Mouse (Mus musculus) 3134 (cell line): ENCODE results near the gene Vipas39.
"Not testable (repeated sequence)": the region's sequence is repeated elsewhere in the genome, so short reads cannot be mapped to it uniquely, and the experiment has no call there.

Experiments
- DNase-seq: peaks from one replicate; pipeline ENCODE4 v3.0.0-alpha.2; 2011; ENCODE audit warnings: low spot score; ENCODE audit not compliant: insufficient read length; ENCODE audit errors: extremely low read depth

The Vipas39 gene

DNA sequence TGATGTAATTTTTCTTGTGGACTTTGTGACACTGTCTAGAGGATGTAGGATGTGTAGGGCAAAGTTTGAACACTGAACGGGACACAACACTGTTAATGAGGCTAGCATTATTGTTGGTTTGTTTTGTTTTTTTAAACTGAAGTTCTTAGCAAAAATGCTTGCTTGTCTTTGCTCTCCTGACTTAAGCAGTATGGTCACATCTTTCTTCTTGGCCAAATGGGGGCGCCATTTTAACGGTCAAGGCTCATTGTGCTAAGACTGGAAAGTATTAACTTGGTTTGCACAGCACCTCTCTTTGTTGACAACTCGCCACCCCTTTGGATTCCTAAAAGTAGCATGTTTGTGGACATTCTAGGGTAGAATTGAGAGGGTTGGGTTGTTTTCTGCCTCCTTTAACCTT lies 1.6 kb upstream of the Vipas39 start:
- no peak for DNase-seq

- peak; percentile 87 for DNase-seq
These were observed 959 bp upstream of the Vipas39 start for GRCm38 (mm10) chr12:87266827-87267603.

DNA sequence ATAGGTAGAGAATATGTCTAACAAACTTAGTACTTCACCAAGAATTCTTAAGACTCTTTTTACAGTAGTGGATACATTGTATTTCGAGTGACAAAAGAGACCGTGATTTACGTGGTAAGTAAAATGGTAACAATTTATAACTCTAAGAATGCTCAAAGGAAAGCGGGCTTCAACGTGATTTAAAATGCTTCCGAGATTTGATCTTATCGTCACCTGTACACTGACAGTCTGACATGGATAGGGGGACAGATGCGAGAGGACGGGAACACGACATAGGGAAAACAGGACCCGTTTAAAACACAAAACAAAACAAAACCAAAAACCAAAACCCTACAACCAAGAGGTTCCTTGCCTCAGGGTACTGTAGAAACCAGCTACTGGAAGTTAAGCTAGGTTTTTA lies 612 bp downstream of the Vipas39 start:
- no peak for DNase-seq

GRCm38 (mm10) chr12:87260562-87260961 lies 5.5 kb downstream of the Vipas39 start:
- DNase-seq = no peak

- no peak for DNase-seq
These were observed 9.4 kb downstream of the Vipas39 start for GRCm38 (mm10) chr12:87256629-87257028.

GRCm38 (mm10) chr12:87253878-87254277 lies 12.2 kb downstream of the Vipas39 start:
- DNase-seq = no peak

GRCm38 (mm10) chr12:87250161-87250560 lies 15.9 kb downstream of the Vipas39 start:
- no peak for DNase-seq

GRCm38 (mm10) chr12:87238632-87239031 lies 27.4 kb downstream of the Vipas39 start, which contains the start of gene Noxred1:
Noxred1 (minus strand) TSS chr12:87238732.
- no peak for DNase-seq

GRCm38 (mm10) chr12:87236882-87237483 lies 29.1 kb downstream of the Vipas39 start:
- DNase-seq = no peak

DNA sequence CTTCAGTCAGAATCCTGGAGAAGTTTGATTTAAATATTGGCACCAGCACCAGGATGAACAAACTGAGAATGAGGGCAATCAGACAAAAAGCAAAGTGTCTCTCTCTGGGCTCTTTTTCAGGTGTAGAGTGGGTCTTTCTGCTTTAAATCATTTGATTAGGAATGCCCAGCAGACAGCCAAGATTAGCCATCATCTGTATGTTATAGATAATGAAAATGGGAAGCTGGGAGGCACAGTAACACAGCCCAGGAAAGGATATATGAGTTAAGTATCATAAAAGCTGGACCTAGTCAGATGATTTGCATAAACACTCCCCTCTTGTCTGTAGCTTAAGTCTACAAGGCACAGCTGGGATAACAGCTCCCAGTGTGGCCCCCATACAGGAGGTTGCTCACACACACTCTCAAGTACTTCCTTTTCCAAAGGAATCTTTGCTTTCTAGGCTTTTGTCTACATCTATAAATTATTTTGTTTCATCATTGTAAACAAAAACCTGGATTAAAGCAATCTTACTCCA lies 35.6 kb downstream of the Vipas39 start:
- no peak for DNase-seq

DNA sequence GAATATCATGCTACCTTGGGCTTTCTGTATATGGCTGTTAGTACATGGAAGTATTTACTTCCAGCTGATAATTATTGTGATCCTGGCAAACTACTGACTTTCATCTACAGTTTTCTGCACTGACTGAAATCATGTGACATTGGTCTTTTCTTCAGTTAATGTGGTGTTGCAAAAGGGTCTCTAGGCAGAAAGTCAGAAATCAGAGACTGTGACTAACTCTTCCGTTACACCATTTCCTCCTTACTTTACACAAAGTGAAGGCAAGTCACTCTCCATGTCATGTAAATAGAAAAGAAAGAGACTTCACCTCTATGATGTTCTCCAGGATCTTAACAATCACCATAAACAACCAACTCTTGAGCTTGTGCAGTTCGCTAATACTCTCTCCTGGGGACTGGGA lies 36.4 kb downstream of the Vipas39 start:
- no peak for DNase-seq

GRCm38 (mm10) chr12:87226801-87227200 lies 39.3 kb downstream of the Vipas39 start:
- no peak for DNase-seq

DNA sequence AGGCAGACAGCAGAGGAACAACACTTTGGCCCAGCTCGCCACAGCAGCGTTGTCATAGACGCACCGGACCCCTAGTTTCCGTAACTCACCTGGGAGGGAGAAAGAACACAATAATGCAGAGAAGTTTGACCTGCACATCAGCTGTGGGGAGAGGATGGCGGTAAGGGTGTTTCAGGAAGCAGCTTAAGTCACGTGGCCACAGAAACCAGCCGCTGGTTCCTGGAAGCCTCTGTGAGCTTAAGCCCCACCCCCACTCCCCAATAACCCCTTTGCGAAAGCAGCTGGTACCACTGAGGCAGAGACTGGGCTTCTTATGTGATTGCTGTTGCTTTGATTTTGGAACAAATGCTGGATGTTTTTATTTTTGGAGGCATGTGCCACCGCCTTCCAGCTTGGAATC lies 41.1 kb downstream of the Vipas39 start:
- DNase-seq = no peak

- DNase-seq = no peak
These were observed 46.7 kb downstream of the Vipas39 start for GRCm38 (mm10) chr12:87219362-87219761.

- no peak for DNase-seq
These were observed 48.5 kb downstream of the Vipas39 start for GRCm38 (mm10) chr12:87217596-87217995.

DNA sequence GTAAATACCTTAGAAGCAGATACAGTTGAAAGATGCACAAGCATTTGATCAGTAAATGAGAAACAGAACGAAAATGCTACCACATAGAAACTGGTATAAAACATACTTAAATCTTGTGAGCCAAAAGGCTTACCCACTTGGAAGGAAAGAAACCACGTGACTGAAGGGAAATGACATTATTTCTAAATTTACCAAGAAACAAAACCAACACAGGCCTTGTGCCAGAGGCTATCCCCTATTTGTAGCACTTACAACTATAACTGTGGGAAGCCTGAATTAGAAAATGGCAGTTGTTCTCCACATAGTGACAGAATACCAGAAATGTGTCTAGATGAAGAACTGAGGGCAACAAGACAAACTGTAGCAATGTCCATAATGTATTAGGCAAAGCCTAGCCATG lies 50.0 kb downstream of the Vipas39 start:
- DNase-seq = no peak

GRCm38 (mm10) chr12:87212844-87213606 lies 53.0 kb downstream of the Vipas39 start:
- DNase-seq = no peak

DNA sequence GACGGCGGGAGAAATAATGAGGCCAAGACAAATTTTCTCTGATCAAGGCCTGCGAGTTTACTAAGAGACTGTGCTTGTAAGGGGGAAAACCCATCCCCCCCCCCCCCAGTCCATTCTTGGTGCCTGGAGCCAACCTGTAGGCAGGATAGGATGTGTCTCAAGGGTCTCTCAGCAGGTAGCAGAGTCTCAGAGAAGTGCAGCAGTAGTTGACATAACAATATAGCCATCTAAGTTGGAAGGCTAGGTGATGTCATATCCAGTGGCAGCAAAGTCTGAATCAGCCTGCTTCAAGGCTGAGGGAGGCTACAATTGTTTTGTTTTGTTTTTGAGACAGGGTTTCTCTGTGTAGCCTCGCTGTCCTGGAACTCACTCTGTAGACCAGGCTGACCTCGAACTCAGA lies 60.3 kb downstream of the Vipas39 start:
- not testable (repeated sequence) for DNase-seq

- no peak for DNase-seq
These were observed 64.4 kb downstream of the Vipas39 start for GRCm38 (mm10) chr12:87201694-87202093.

- DNase-seq = peak; percentile 80
These were observed 66.0 kb downstream of the Vipas39 start, which contains the start of gene Tmed8 for GRCm38 (mm10) chr12:87199973-87200586. Tmed8 (minus strand) TSS chr12:87200454.
